Mouse (Mus musculus): ENCODE results near the gene Crip1. TPM values are rescaled to one million over a fixed set of nuclear protein-coding genes. Genes with fewer than 3 reads are reported as not detected.

The Crip1 gene
- total and polyA plus RNA-seq, 2 experiments from 2014 or later = 15.4 to 35.8 TPM

DNA sequence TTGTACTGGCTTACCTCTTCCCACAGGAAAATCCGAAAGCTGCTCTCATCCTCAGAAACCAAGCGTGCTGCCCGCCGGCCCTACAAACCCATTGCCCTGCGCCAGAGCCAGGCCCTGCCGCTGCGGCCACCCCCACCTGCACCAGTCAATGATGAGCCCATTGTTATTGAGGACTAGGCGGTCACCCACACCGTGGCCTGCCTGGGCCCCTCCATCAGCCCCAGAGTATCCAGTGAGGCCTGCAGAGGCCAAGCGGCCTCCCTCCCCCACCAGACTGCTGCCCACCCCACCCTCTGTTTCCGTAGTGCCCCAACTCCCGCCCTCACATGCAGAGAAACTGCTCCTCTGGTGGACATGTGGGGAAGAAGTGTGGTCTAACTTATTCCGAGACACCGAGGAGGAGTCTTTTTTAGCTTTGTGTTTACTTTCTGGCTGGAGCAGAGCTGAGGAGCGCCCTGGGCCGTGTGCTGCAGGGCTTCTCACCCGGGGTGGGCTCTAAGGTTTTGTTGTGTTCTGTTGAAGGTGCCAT, 9.6 kb upstream of the Crip1 start:
- H3K27me3 ChIP-seq (ENCODE audit: insufficient read depth, low read length) = no peaks in the 10 kb centered on the region
- DNase-seq (ENCODE audit: low spot score) = no peak
- no peaks in the 10 kb centered on the region for H3K9me3 ChIP-seq (ENCODE audit: low read length)
- no peak overlapping the region for H3K4me3 ChIP-seq (ENCODE audit: low read length)
- H3K9ac ChIP-seq (replicated peaks; ENCODE audit: low read length) = no peak overlapping the region
- 72% methylated on average over 17 of the region's 17 CpGs for WGBS
- no peak overlapping the region for H3K4me2 ChIP-seq (ENCODE audit: low read depth, low read length)
- H3K36me3 ChIP-seq (ENCODE audit: insufficient read depth, low read length) = peaks cover 64% of the 10 kb centered on the region
- no peak for ATAC-seq
- TF ChIP-seq CTCF (IDR thresholded peaks at IDR 0.05; ENCODE audit: low read depth) = no peak
- peaks cover 19% of the 10 kb centered on the region for H3K4me1 ChIP-seq (ENCODE audit: insufficient read depth, low read length)
- H3K27ac ChIP-seq = no peak overlapping the region

DNA sequence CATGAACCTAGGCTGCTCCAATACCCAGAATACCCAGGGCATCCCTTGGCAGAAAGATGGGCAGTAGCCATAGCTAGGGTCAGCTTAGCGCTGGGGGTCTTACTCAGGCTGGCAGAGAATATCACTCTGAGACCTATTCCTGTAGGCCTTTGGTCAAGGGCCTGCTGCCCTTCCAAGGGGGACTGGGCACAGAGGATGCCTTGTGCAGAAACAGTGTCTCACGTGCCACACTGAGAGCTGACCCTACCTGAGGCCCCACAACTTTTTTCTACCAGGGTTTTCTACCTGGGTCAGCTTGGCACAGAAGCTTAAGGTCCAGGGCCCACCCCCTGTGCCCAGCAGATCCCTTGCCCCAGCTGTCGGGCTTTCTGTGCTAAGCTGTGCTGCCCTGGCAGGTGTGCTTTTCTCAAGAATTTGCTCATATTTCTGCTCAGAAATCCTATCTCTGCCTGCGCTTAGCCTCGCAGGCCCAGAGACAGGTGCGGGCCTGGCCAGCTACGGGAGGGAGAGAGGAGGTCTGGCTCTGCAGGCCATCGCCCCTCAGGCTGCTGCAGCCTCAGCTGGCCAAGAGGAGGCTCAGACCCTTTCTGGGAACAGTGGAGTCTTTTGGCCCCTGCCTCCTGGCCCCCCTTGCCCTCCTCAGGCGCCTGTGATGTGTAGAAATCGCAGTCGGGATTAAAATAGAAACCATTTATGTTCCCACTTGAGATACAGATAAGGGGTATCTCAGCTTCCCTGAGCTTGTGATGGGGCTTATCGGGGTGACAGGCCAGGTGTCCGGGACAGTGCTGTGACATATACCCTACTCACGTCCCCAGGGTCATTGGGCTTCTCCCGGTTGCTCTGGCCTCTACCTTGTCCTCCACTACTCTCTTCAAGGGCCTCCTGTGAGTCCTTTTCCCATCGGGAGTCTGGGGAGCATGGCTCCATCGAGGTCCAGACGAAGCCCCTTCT, 8.6 kb upstream of the Crip1 start:
- Histone ChIP-seq H3K9me3 (ENCODE audit: low read length) (no peaks in the 10 kb centered on the region), H3K4me2 (ENCODE audit: low read depth, low read length) (no peak overlapping the region), H3K36me3 (ENCODE audit: insufficient read depth, low read length) (peaks cover 54% of the 10 kb centered on the region), H3K4me1 (ENCODE audit: insufficient read depth, low read length) (peaks cover 29% of the 10 kb centered on the region), H3K9ac (replicated peaks; ENCODE audit: low read length) (no peak overlapping the region), H3K4me3 (ENCODE audit: low read length) (no peak overlapping the region), H3K27me3 (ENCODE audit: insufficient read depth, low read length) (no peaks in the 10 kb centered on the region), H3K27ac (no peak overlapping the region; the same call in 1 of the 2 replicates)
- WGBS = 80% methylated on average over 18 of the region's 18 CpGs
- ATAC-seq (no peak), DNase-seq (ENCODE audit: low spot score) (no peak)
- TF ChIP-seq CTCF (IDR thresholded peaks at IDR 0.05; ENCODE audit: low read depth) = no peak

DNA sequence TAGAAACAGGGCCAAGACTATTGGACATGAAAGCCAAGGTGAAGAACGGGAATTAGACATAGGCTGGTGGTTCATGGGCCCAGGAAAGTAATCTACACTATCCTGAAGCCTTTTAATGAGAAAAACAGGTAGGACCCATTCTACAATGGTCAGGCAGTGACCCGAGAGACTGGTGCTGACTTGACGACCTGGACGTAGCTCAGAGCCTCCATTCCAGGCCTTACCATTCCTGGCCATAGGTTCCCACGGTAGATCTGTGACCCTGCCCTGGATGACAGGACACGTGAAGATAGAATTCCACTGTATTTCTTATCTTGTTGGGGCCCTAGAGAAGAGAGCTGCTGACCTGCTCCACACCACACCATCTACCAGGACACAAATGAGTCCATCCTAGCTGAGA, 7.8 kb upstream of the Crip1 start:
- Histone ChIP-seq H3K27me3 (ENCODE audit: insufficient read depth, low read length) (no peaks in the 10 kb centered on the region), H3K36me3 (ENCODE audit: insufficient read depth, low read length) (peaks cover 46% of the 10 kb centered on the region), H3K9me3 (ENCODE audit: low read length) (no peaks in the 10 kb centered on the region), H3K4me3 (ENCODE audit: low read length) (no peak overlapping the region), H3K4me1 (ENCODE audit: insufficient read depth, low read length) (peaks cover 34% of the 10 kb centered on the region), H3K9ac (replicated peaks; ENCODE audit: low read length) (no peak overlapping the region), H3K27ac (peak overlapping the region; percentile 74; the same call in 1 of the 2 replicates), H3K4me2 (ENCODE audit: low read depth, low read length) (no peak overlapping the region)
- DNase-seq (ENCODE audit: low spot score) (no peak), ATAC-seq (no peak)
- WGBS = 79% methylated on average over 6 of the region's 6 CpGs
- TF ChIP-seq CTCF (IDR thresholded peaks at IDR 0.05; ENCODE audit: low read depth) = no peak

DNA sequence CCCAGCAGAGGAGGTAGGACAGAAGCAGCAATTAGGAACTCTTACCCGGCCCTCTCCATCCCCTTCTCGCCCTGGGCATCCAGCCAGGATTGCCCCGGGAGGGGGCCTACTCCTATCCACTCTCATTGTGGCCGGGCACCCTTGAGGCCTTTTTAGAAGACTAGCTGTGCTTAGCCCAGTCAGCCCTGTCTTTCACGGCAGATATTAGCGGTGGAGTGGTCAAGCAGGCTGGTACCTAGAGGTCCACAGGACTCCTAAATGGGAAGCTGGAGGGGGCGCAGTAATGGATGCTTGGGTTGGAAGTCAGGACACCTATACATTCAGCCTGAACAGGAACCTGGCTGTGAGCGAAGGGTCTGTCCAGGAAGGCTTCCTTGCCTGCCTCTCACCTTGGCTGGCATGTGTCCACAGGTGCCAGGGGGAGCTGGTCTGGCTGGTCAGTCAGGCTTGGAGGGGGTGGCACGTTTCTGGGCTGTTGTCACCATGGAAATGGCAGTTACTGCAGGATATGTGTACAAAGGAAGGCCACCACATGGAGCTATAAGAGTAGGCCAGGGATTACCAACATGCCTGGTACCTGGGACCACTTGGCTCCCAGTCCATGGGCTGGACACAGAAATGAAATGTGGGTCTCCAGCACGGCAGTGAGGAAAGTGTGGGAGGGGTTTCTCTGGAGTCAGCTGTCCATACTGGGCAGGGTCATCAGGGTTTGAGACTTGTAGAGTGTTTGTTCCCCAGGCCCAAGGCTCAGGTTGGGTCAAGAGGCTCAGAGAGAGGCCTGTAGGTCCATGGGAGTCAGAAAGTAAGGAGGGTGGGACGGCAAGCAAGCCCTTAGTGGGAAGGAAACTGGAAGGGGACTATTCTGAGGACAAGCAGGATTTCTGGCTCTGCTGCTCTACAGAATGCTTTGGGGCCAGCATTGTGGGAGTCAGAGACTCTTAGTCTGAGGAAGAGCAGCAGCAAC, 6.9 kb upstream of the Crip1 start:
- Histone ChIP-seq H3K9ac (replicated peaks; ENCODE audit: low read length) (peak overlapping the region; percentile 56), H3K36me3 (ENCODE audit: insufficient read depth, low read length) (peaks cover 38% of the 10 kb centered on the region), H3K4me2 (ENCODE audit: low read depth, low read length) (peak overlapping the region; percentile 68), H3K9me3 (ENCODE audit: low read length) (no peaks in the 10 kb centered on the region), H3K27me3 (ENCODE audit: insufficient read depth, low read length) (no peaks in the 10 kb centered on the region), H3K4me3 (ENCODE audit: low read length) (peak overlapping the region; percentile 52), H3K27ac (peak overlapping the region; percentile 74), H3K4me1 (ENCODE audit: insufficient read depth, low read length) (peaks cover 34% of the 10 kb centered on the region)
- WGBS = 27% methylated on average over 11 of the region's 11 CpGs
- DNase-seq (ENCODE audit: low spot score) (no peak), ATAC-seq (no peak)
- no peak for TF ChIP-seq CTCF (IDR thresholded peaks at IDR 0.05; ENCODE audit: low read depth)

DNA sequence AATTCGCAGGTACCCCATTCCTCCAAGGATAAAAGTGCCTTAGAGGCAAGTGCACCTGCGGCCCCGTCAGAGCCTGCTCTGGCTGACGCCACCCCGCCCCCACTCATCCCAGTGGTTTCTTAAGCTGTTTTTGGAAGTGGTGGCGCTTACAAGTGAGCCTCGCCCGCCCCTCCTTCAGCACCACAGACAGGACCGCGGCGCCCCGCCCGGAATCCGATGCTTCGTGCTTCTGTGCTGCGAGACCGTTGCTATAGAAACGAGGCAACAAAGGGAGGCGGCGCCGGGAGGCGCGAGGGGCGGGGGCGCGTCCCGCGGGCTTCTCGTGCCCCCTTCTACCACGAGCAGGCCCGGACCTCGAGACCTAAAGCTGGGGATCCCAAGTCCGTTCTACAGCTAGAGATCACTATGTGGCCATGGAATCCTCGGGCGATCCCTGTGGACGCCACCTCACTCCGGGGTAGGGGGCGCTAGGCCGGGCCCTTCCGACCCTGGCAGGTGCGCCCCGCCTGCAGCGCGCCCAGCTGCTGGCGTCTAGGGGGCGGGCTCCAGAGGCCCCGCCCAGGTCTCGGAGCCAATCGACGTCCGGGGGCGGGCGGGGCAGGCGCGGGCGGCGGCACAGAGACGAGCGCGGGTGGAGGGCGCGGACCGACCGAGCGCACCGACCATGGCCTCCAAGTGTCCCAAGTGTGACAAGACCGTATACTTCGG, 6.1 kb upstream of the Crip1 start, which contains the start of gene Crip2:
Gene Crip2, plus strand, starts transcription at position 329 of the 708 bp plus-strand sequence.
- TF ChIP-seq CTCF (IDR thresholded peaks at IDR 0.05; ENCODE audit: low read depth) = no peak
- Histone ChIP-seq H3K27me3 (ENCODE audit: insufficient read depth, low read length) (no peaks in the 10 kb centered on the region), H3K4me3 (ENCODE audit: low read length) (peak within 1 kb of the TSS; percentile 52), H3K36me3 (ENCODE audit: insufficient read depth, low read length) (peaks cover 38% of the 10 kb centered on the region), H3K4me1 (ENCODE audit: insufficient read depth, low read length) (peaks cover 34% of the 10 kb centered on the region), H3K27ac (peak within 1 kb of the TSS; percentile 74), H3K4me2 (ENCODE audit: low read depth, low read length) (peak within 1 kb of the TSS; percentile 68), H3K9me3 (ENCODE audit: low read length) (no peaks in the 10 kb centered on the region), H3K9ac (replicated peaks; ENCODE audit: low read length) (peak within 1 kb of the TSS; percentile 56)
- DNase-seq (ENCODE audit: low spot score) (peak; percentile 93), ATAC-seq (peak; percentile 85)
- WGBS = under 1% methylated on average over 68 of the region's 68 CpGs

Measured in hindbrain, postnatal 0 days (tissue).